17 mouse cellular contexts compared by ENCODE assay signal in the genomic region with DNA sequence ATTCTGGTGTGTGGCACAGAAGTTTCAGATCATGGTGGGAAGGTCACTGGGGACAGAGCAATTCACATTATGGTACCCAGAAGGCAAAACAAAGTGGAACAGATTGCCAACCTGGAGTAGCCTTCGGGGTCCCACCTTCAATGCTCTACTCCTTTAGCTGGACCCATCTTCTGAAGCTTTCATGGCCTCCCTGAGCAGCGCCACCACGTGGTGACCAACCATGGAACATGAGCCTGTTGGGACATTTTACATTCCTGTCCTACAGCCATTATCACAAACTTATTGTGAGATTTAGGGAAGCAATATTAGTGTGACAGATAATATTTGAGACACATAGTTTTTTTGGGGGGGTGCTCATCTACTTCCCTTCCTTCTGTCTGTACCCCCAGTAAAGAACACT.
A peak's percentile ranks its signal among the peaks of the same experiment; 100 is the strongest.
DNase-seq lines count a peak whose midpoint lies in the region; TF ChIP-seq lines count a peak whose summit lies in the region.
"Had no signal": no experiment of that assay in that cellular context is flagged by ENCODE, and none has a peak within 500 bp of the region (broad histone marks: within the 10 kb centered on the region; RNA-seq: fewer than 3 reads in every experiment).

No protein-coding gene starts in this region.

- H3K4me3 ChIP-seq in layer of hippocampus, adult 2 months, result no peak overlapping the region
- no peak overlapping the region for H3K4me3 ChIP-seq in CH12.LX (replicated peaks in 1 of 3; ENCODE audit: low read depth in 2 of 3, low read length in 2 of 3, poor library complexity in 1 of 3)
- H3K4me3 ChIP-seq: gastrocnemius, adult 2 months; heart, embryonic 15.5 days; hindbrain, embryonic 12.5 days; liver, embryonic 13.5 days had no signal

- no peaks in the 10 kb centered on the region for H3K79me2 ChIP-seq in CH12.LX (replicated peaks; ENCODE audit: control insufficient read depth, extremely low read depth, insufficient read depth, poor library complexity, severe bottlenecking)

- peaks cover 3% of the 10 kb centered on the region for H3K9me3 ChIP-seq in CH12.LX (replicated peaks; ENCODE audit: low read length)
- H3K9me3 ChIP-seq: heart, embryonic 15.5 days; hindbrain, embryonic 12.5 days; liver, embryonic 13.5 days had no signal

- in situ Hi-C loops in CH12.LX (cut with MboI; ENCODE audit: low pct_ligation_motif_present, low pct_unique_long_range_greater_than_20kb, low sequenced_read_pairs), result no loop called here

- TF ChIP-seq EP300 in CH12.LX (IDR thresholded peaks at IDR 0.05; ENCODE audit: low read length), result no peak

- no peaks in the 10 kb centered on the region for H3K36me3 ChIP-seq in CH12.LX (replicated peaks in 1 of 2; ENCODE audit: control insufficient read depth in 1 of 2, insufficient read depth in 1 of 2, low read length in 1 of 2)
- H3K36me3 ChIP-seq: heart, embryonic 15.5 days; hindbrain, embryonic 12.5 days; liver, embryonic 13.5 days had no signal

- no peaks in the 10 kb centered on the region for H3K27me3 ChIP-seq in CH12.LX (replicated peaks)
- H3K27me3 ChIP-seq: heart, embryonic 15.5 days had no signal

- peak; percentile 47 for TF ChIP-seq CTCF in layer of hippocampus, adult 2 months (conservative IDR thresholded peaks at IDR 0.05)
- peak; percentile 11 to 60; a peak in 2 of 4 replicates for TF ChIP-seq CTCF in CH12.LX (conservative IDR thresholded peaks at IDR 0.05 in 1 of 2, IDR thresholded peaks at IDR 0.05 in 1 of 2; ENCODE audit: low read depth in 2 of 2, low read length in 2 of 2)

- no peak for TF ChIP-seq RAD21 in CH12.LX (IDR thresholded peaks at IDR 0.05; ENCODE audit: low read depth, low read length)

- intact Hi-C loops in heart, postnatal 10 days (cut with DNase I), result no loop called here

- DNase-seq in heart, adult 11 months, result peak; percentile 64
- DNase-seq in heart, postnatal 10 days, result no peak
- no peak for DNase-seq in layer of hippocampus, adult 2 months (ENCODE audit: low spot score in 2 of 2)
- DNase-seq in layer of hippocampus, postnatal 25 days (ENCODE audit: extremely low spot score in 1 of 2, low spot score in 1 of 2), result no peak
- DNase-seq in CH12.LX (ENCODE audit: extremely low read depth), result peak; percentile 17
- peak; percentile 71 for DNase-seq in R1 (ENCODE audit: low read depth, low spot score)
- no peak for DNase-seq in thymus, postnatal 10 days (ENCODE audit: low spot score in 2 of 2)
- no peak for DNase-seq in embryo, embryonic 10 days (ENCODE audit: low spot score)
- DNase-seq: adrenal gland, adult 2 months; cerebellum, postnatal 36 days; gastrocnemius, adult 2 months; kidney, adult 8-10 months; left cerebral cortex, postnatal 4 days; liver, embryonic 13.5 days; thymus, postnatal 36 days had no signal

- no peak for TF ChIP-seq POLR2A in CH12.LX (IDR thresholded peaks at IDR 0.05; ENCODE audit: low read depth, low read length)

- dilution Hi-C loops in CH12.LX (cut with MboI; ENCODE audit: extremely low pct_ligation_motif_present, extremely low pct_unique_long_range_greater_than_20kb, low sequenced_read_pairs), result no loop called here

- H3K9ac ChIP-seq in CH12.LX (ENCODE audit: insufficient read depth, low read depth), result no peak overlapping the region
- H3K9ac ChIP-seq: heart, embryonic 15.5 days; hindbrain, embryonic 12.5 days; liver, embryonic 13.5 days had no signal

- H3K4me2 ChIP-seq in CH12.LX (ENCODE audit: insufficient read depth, low read depth, poor library complexity, severe bottlenecking), result no peak overlapping the region
- H3K4me2 ChIP-seq: heart, embryonic 15.5 days; hindbrain, embryonic 12.5 days; liver, embryonic 13.5 days had no signal

- no peak overlapping the region for H3K27ac ChIP-seq in layer of hippocampus, adult 2 months
- H3K27ac ChIP-seq in CH12.LX (ENCODE audit: insufficient read depth, low read depth), result no peak overlapping the region
- H3K27ac ChIP-seq: gastrocnemius, adult 2 months; heart, embryonic 15.5 days; hindbrain, embryonic 12.5 days; liver, embryonic 13.5 days had no signal

- H3K4me1 ChIP-seq in CH12.LX (ENCODE audit: control insufficient read depth in 1 of 2, insufficient read depth in 2 of 2), result peaks cover 0 to 17% of the 10 kb centered on the region in 2 experiments; a peak in 2 of 4 replicates
- H3K4me1 ChIP-seq: hindbrain, embryonic 12.5 days; liver, embryonic 13.5 days had no signal

TF ChIP-seq in CH12.LX, 34 proteins besides CTCF, POLR2A, EP300 and RAD21:
- no peak for TF ChIP-seq ETS1 (conservative IDR thresholded peaks at IDR 0.05; ENCODE audit: low read depth, low read length)
- no peak for TF ChIP-seq USF1 (IDR thresholded peaks at IDR 0.05; ENCODE audit: low read depth, low read length)
- no peak for TF ChIP-seq ZKSCAN1 (IDR thresholded peaks at IDR 0.05; ENCODE audit: borderline replicate concordance, low read depth, low read length)
- TF ChIP-seq E2F4 (IDR thresholded peaks at IDR 0.05; ENCODE audit: insufficient replicate concordance, low read depth, low read length), result no peak
- no peak for TF ChIP-seq GABPA (IDR thresholded peaks at IDR 0.05; ENCODE audit: insufficient replicate concordance, low read depth, low read length)
- no peak for TF ChIP-seq USF2 (conservative IDR thresholded peaks at IDR 0.05; ENCODE audit: low read depth, low read length)
- peak; percentile 54; the same call in 1 of the 2 replicates for TF ChIP-seq MAX (IDR thresholded peaks at IDR 0.05; ENCODE audit: low read length)

Comparison
In these comparisons a context has a peak if more than half of its experiments do, and no peak if none do; other contexts are left out.
1. DNase-seq: peak in heart, adult 11 months (single experiment), CH12.LX (single experiment) and R1 (single experiment); none in heart, postnatal 10 days (0 of 2), layer of hippocampus, adult 2 months (0 of 2), layer of hippocampus, postnatal 25 days (0 of 2), thymus, postnatal 10 days (0 of 2) and embryo, embryonic 10 days (single experiment).